8 mouse cellular contexts compared by ENCODE assay signal in genomic region chr6:30804389-30805052, GRCm38 (mm10).
A peak's percentile ranks its signal among the peaks of the same experiment; 100 is the strongest.
DNase-seq lines count a peak whose midpoint lies in the region; ATAC-seq lines count a peak whose summit lies in the region.
"Not testable (repeated sequence)": the region's sequence is repeated elsewhere in the genome, so short reads cannot be mapped to it uniquely, and the experiment has no call there.

No protein-coding gene starts in this region.

- H3K27ac ChIP-seq in embryonic facial prominence, embryonic 12.5 days; intestine, embryonic 16.5 days (ENCODE audit: low read length): not testable (repeated sequence)

- WGBS in embryonic facial prominence, embryonic 12.5 days: 72% methylated on average over 6 of the region's 6 CpGs
- 79% methylated on average over 6 of the region's 6 CpGs for WGBS in intestine, embryonic 16.5 days

- H3K9ac ChIP-seq in embryonic facial prominence, embryonic 12.5 days; intestine, embryonic 16.5 days (ENCODE audit: low read depth, low read length): not testable (repeated sequence)

- H3K4me1 ChIP-seq in embryonic facial prominence, embryonic 12.5 days; intestine, embryonic 16.5 days (ENCODE audit: control insufficient read depth, insufficient read depth, low read length): not testable (repeated sequence)

- H3K4me3 ChIP-seq in embryonic facial prominence, embryonic 12.5 days; intestine, embryonic 16.5 days (ENCODE audit: low read length): not testable (repeated sequence)

- not testable (repeated sequence) for H3K27me3 ChIP-seq in embryonic facial prominence, embryonic 12.5 days; intestine, embryonic 16.5 days (replicated peaks; ENCODE audit: control insufficient read depth, insufficient read depth, low read length)

- peak; percentile 84 for ATAC-seq in embryonic facial prominence, embryonic 12.5 days (ENCODE audit: insufficient number of reproducible peaks, insufficient read depth, low FRiP score, low TSS enrichment)
- peak; percentile 77 for ATAC-seq in intestine, embryonic 16.5 days
- ATAC-seq in megakaryocyte progenitor cell, adult 5-6 weeks (replicated peaks; ENCODE audit: poor library complexity): peak; percentile 60

- peaks cover 23% of the 10 kb centered on the region for H3K36me3 ChIP-seq in embryonic facial prominence, embryonic 12.5 days
- H3K36me3 ChIP-seq in intestine, embryonic 16.5 days (ENCODE audit: control insufficient read depth, insufficient read depth, low read length): not testable (repeated sequence)

- DNase-seq in adrenal gland, adult 18-20 months (ENCODE audit: low spot score in 2 of 2): peak; percentile 23 to 35
- peak; percentile 30 to 33 for DNase-seq in heart, adult 18-20 months
- DNase-seq in left cerebral cortex, postnatal 36 days (ENCODE audit: low spot score in 2 of 2): peak; percentile 49 to 51
- peak; percentile 34 for DNase-seq in right cerebral cortex, adult 18-20 months
- peak; percentile 56 for DNase-seq in thymus, postnatal 4 days

- H3K9me3 ChIP-seq in embryonic facial prominence, embryonic 12.5 days; intestine, embryonic 16.5 days (ENCODE audit: control insufficient read depth, low read length): not testable (repeated sequence)

- H3K4me2 ChIP-seq in embryonic facial prominence, embryonic 12.5 days (replicated peaks); intestine, embryonic 16.5 days (ENCODE audit: low read depth, low read length): not testable (repeated sequence)

- intact Hi-C loops in left cerebral cortex, postnatal 36 days (cut with DNase I): not testable (repeated sequence)
